Mouse (Mus musculus) kidney, embryonic 15.5 days (tissue): Measurements from ENCODE around the gene Lrrc31. TPM values are rescaled to one million over a fixed set of nuclear protein-coding genes. Genes with fewer than 3 reads are reported as not detected.
"Not testable (repeated sequence)": the region's sequence is repeated elsewhere in the genome, so short reads cannot be mapped to it uniquely, and the experiment has no call there.

Experiments
- ATAC-seq: fragments of 200-750 bp; cut with Nextera tagmentation; replicated peaks from 2 replicates; pipeline ENCODE4 v1.8.0; 2017; ENCODE audit warnings: moderate TSS enrichment; ENCODE audit not compliant: low FRiP score
- H3K27ac ChIP-seq: fragments of 300-500 bp; sonication (generic); 2 replicates; pipeline ENCODE4 v1.5.1; 2015; ENCODE audit warnings: mild to moderate bottlenecking, inconsistent platforms
- H3K27me3 ChIP-seq: fragments of 300-500 bp; sonication (generic); 2 replicates; pipeline ENCODE4 v1.6.1; 2015; ENCODE audit warnings: inconsistent platforms
- H3K36me3 ChIP-seq: fragments of 300-500 bp; sonication (generic); 2 replicates; pipeline ENCODE4 v1.6.1; 2015; ENCODE audit warnings: inconsistent platforms
- H3K4me1 ChIP-seq: fragments of 300-500 bp; sonication (generic); 2 replicates; pipeline ENCODE4 v1.6.1; 2015; ENCODE audit warnings: inconsistent platforms
- H3K4me2 ChIP-seq: fragments of 300-500 bp; sonication (generic); 2 replicates; pipeline ENCODE4 v1.6.1; 2015; ENCODE audit warnings: moderate library complexity, mild to moderate bottlenecking, inconsistent platforms
- H3K4me3 ChIP-seq: fragments of 300-500 bp; sonication (generic); replicated peaks from 2 replicates; pipeline ENCODE4 v1.5.1; 2015; ENCODE audit warnings: mild to moderate bottlenecking, inconsistent platforms
- H3K9ac ChIP-seq: fragments of 300-500 bp; sonication (generic); 2 replicates; pipeline ENCODE4 v1.6.1; 2015; ENCODE audit warnings: mild to moderate bottlenecking, inconsistent platforms
- H3K9me3 ChIP-seq: fragments of 300-500 bp; sonication (generic); replicated peaks from 2 replicates; pipeline ENCODE4 v1.6.1; 2016; ENCODE audit warnings: inconsistent platforms
- WGBS: fragments of 180-500 bp; shearing (Covaris S2); methylation state at CpG from one replicate; pipeline ENCODE4 v1.1.7; 2015; ENCODE audit warnings: mixed read lengths; 5-methylcytosine and 5-hydroxymethylcytosine counted together
- polyA plus RNA-seq: library from polyadenylated mRNA; unstranded; fragments of >200 nt; fragmentation: Nextera tagmentation; extraction: Ambion mirVana; gene quantifications from 2 replicates; pipeline ENCODE4 v1.2.1, GENCODE M21; 2015

Gene Lrrc31
- polyA plus RNA-seq = 0.08 and 0.18 TPM in 2 replicates

- ATAC-seq, H3K9me3 ChIP-seq, H3K4me3 ChIP-seq, H3K4me2 ChIP-seq, H3K27ac ChIP-seq, H3K36me3 ChIP-seq, H3K4me1 ChIP-seq, H3K27me3 ChIP-seq, H3K9ac ChIP-seq: not testable (repeated sequence)
- 78% methylated on average over 6 of the region's 6 CpGs for WGBS
These were observed at the start of gene Lrrc31 for GRCm38 (mm10) chr3:30699711-30700505. Gene Lrrc31 (minus strand): TSS chr3:30699843.

- no peaks in the 10 kb centered on the region for H3K9me3 ChIP-seq
- no peaks in the 10 kb centered on the region for H3K36me3 ChIP-seq
- WGBS = 89% methylated on average over 9 of the region's 9 CpGs
- H3K27ac ChIP-seq = no peak overlapping the region
- H3K4me3 ChIP-seq = no peak overlapping the region
- no peak overlapping the region for H3K9ac ChIP-seq
- H3K4me1 ChIP-seq = no peaks in the 10 kb centered on the region
- no peaks in the 10 kb centered on the region for H3K27me3 ChIP-seq
- no peak for ATAC-seq
- H3K4me2 ChIP-seq = no peak overlapping the region
These were observed 48.7 kb upstream of the Lrrc31 start for GRCm38 (mm10) chr3:30748316-30748715.

- H3K9ac ChIP-seq = no peak within 1 kb of the TSS
- no peaks in the 10 kb centered on the region for H3K9me3 ChIP-seq
- H3K27ac ChIP-seq = no peak within 1 kb of the TSS
- H3K4me2 ChIP-seq = no peak within 1 kb of the TSS
- no peaks in the 10 kb centered on the region for H3K4me1 ChIP-seq
- no peak within 1 kb of the TSS for H3K4me3 ChIP-seq
- no peaks in the 10 kb centered on the region for H3K36me3 ChIP-seq
- H3K27me3 ChIP-seq = no peaks in the 10 kb centered on the region
- no peak for ATAC-seq
- 82% methylated on average over 7 of the region's 7 CpGs for whole genome bisulfite sequencing
These were observed 46.4 kb upstream of the Lrrc31 start, which contains the start of gene Samd7 for GRCm38 (mm10) chr3:30746006-30746405. Gene Samd7 (plus strand): TSS chr3:30746293.

GRCm38 (mm10) chr3:30742891-30743290 is 43.2 kb upstream of the Lrrc31 start:
- H3K4me3 ChIP-seq = no peak overlapping the region
- H3K27me3 ChIP-seq = no peaks in the 10 kb centered on the region
- no peaks in the 10 kb centered on the region for H3K9me3 ChIP-seq
- H3K9ac ChIP-seq = no peak overlapping the region
- H3K36me3 ChIP-seq = no peaks in the 10 kb centered on the region
- no peak for ATAC-seq
- no peaks in the 10 kb centered on the region for H3K4me1 ChIP-seq
- WGBS = 84% methylated on average over 7 of the region's 7 CpGs
- H3K4me2 ChIP-seq = no peak overlapping the region
- H3K27ac ChIP-seq = no peak overlapping the region

GRCm38 (mm10) chr3:30741306-30741705 is 41.7 kb upstream of the Lrrc31 start:
- Histone ChIP-seq H3K27me3 (no peaks in the 10 kb centered on the region), H3K9ac (no peak overlapping the region), H3K27ac (no peak overlapping the region), H3K36me3 (no peaks in the 10 kb centered on the region), H3K4me2 (no peak overlapping the region), H3K4me3 (no peak overlapping the region), H3K4me1 (no peaks in the 10 kb centered on the region), H3K9me3 (no peaks in the 10 kb centered on the region)
- no peak for ATAC-seq
- WGBS = 81% methylated on average over 6 of the region's 6 CpGs

- H3K27me3 ChIP-seq = no peaks in the 10 kb centered on the region
- H3K4me2 ChIP-seq = no peak overlapping the region
- no peaks in the 10 kb centered on the region for H3K4me1 ChIP-seq
- no peak overlapping the region for H3K9ac ChIP-seq
- H3K27ac ChIP-seq = no peak overlapping the region
- no peaks in the 10 kb centered on the region for H3K36me3 ChIP-seq
- H3K9me3 ChIP-seq = no peaks in the 10 kb centered on the region
- ATAC-seq = no peak
- no peak overlapping the region for H3K4me3 ChIP-seq
- 83% methylated on average over 9 of the region's 9 CpGs for WGBS
These were observed 37.2 kb upstream of the Lrrc31 start for GRCm38 (mm10) chr3:30736809-30737208.

- ATAC-seq = no peak
- Histone ChIP-seq H3K9ac (no peak overlapping the region), H3K9me3 (no peaks in the 10 kb centered on the region), H3K4me3 (no peak overlapping the region), H3K27me3 (no peaks in the 10 kb centered on the region), H3K36me3 (no peaks in the 10 kb centered on the region), H3K4me1 (no peaks in the 10 kb centered on the region), H3K27ac (no peak overlapping the region), H3K4me2 (no peak overlapping the region)
- WGBS = 83% methylated on average over 5 of the region's 5 CpGs
These were observed 29.4 kb upstream of the Lrrc31 start for GRCm38 (mm10) chr3:30729046-30729445.

- Histone ChIP-seq H3K27me3 (no peaks in the 10 kb centered on the region), H3K9ac (no peak overlapping the region), H3K4me3 (no peak overlapping the region), H3K4me1 (0 out of 2 replicates have a peak, but pooled peaks cover 4% of the 10 kb centered on the region), H3K36me3 (no peaks in the 10 kb centered on the region), H3K27ac (no peak overlapping the region), H3K4me2 (no peak overlapping the region), H3K9me3 (no peaks in the 10 kb centered on the region)
- 88% methylated on average over 4 of the region's 4 CpGs for WGBS
- ATAC-seq = no peak
These were observed 27.6 kb upstream of the Lrrc31 start for GRCm38 (mm10) chr3:30727209-30727608.

- WGBS = 86% methylated on average over 7 of the region's 7 CpGs
These were observed 25.9 kb upstream of the Lrrc31 start for GRCm38 (mm10) chr3:30725514-30725913.

GRCm38 (mm10) chr3:30724848-30725465 is 25.3 kb upstream of the Lrrc31 start:
- no peak overlapping the region for H3K27ac ChIP-seq
- H3K9me3 ChIP-seq = no peaks in the 10 kb centered on the region
- no peak overlapping the region for H3K4me2 ChIP-seq
- H3K4me1 ChIP-seq = 0 out of 2 replicates have a peak, but pooled peaks cover 4% of the 10 kb centered on the region
- H3K4me3 ChIP-seq = no peak overlapping the region
- no peak for ATAC-seq
- H3K9ac ChIP-seq = no peak overlapping the region
- 72% methylated on average over 10 of the region's 10 CpGs for WGBS
- H3K36me3 ChIP-seq = no peaks in the 10 kb centered on the region
- H3K27me3 ChIP-seq = no peaks in the 10 kb centered on the region

More at GRCm38 (mm10) chr3:30725514-30725913, 25.9 kb upstream of the Lrrc31 start:
- Histone ChIP-seq H3K36me3 (no peaks in the 10 kb centered on the region), H3K9me3 (no peaks in the 10 kb centered on the region), H3K9ac (no peak overlapping the region), H3K4me2 (no peak overlapping the region), H3K27me3 (no peaks in the 10 kb centered on the region), H3K4me1 (0 out of 2 replicates have a peak, but pooled peaks cover 4% of the 10 kb centered on the region), H3K27ac (no peak overlapping the region), H3K4me3 (no peak overlapping the region)
- no peak for ATAC-seq

- H3K4me2 ChIP-seq = no peak overlapping the region
- no peaks in the 10 kb centered on the region for H3K36me3 ChIP-seq
- no peaks in the 10 kb centered on the region for H3K27me3 ChIP-seq
- no peak overlapping the region for H3K27ac ChIP-seq
- 0 out of 2 replicates have a peak, but pooled peaks cover 4% of the 10 kb centered on the region for H3K4me1 ChIP-seq
- no peak overlapping the region for H3K4me3 ChIP-seq
- H3K9me3 ChIP-seq = no peaks in the 10 kb centered on the region
- WGBS = 46% methylated on average over 10 of the region's 10 CpGs
- no peak for ATAC-seq
- no peak overlapping the region for H3K9ac ChIP-seq
These were observed 24.6 kb upstream of the Lrrc31 start for GRCm38 (mm10) chr3:30724105-30724824.

GRCm38 (mm10) chr3:30723179-30723578 is 23.5 kb upstream of the Lrrc31 start:
- Histone ChIP-seq H3K27ac (no peak overlapping the region), H3K4me1 (0 out of 2 replicates have a peak, but pooled peaks cover 4% of the 10 kb centered on the region), H3K27me3 (no peaks in the 10 kb centered on the region), H3K4me2 (no peak overlapping the region), H3K9ac (no peak overlapping the region), H3K4me3 (no peak overlapping the region), H3K36me3 (no peaks in the 10 kb centered on the region), H3K9me3 (no peaks in the 10 kb centered on the region)
- no peak for ATAC-seq
- WGBS = 34% methylated on average over 5 of the region's 5 CpGs
